ENCODE assay signal across 14 mouse cellular contexts in the genomic region with DNA sequence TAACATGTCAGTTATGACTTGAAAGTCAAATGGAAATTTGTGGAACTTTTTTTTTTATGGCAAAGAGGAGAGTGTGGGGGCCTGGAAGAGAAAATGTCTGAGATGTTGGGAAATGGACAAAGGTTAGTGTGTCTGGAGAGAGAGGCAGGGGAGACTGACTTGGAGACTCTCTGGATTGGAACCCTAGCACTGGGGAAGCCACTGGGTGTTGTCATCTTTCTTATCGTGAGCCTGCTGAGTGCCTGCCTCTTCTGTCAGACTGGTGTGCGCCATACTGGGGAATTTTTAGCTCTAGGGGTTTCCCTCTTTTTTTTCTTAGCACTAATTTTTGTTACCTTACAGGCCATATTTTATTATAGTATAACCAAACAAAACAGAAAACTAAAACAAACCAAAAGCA. TPM values are rescaled to one million over a fixed set of nuclear protein-coding genes. Genes with fewer than 3 reads are reported as not detected.
A peak's percentile ranks its signal among the peaks of the same experiment; 100 is the strongest.
DNase-seq lines count a peak whose midpoint lies in the region; ATAC-seq and TF ChIP-seq lines count a peak whose summit lies in the region.
"Had no signal": no experiment of that assay in that cellular context is flagged by ENCODE, and none has a peak within 500 bp of the region (broad histone marks: within the 10 kb centered on the region; RNA-seq: fewer than 3 reads in every experiment).

No protein-coding gene starts in this region.

- TF ChIP-seq POLR2A in heart, adult 2 months (IDR thresholded peaks at IDR 0.05; ENCODE audit: insufficient read depth, low read depth, low read length) = no peak
- no peak for TF ChIP-seq POLR2A in MEL (IDR thresholded peaks at IDR 0.05; ENCODE audit: control insufficient read depth in 1 of 2, insufficient read depth in 1 of 2, low read depth in 1 of 2, low read length in 2 of 2, poor library complexity in 1 of 2)

- no peak for DNase-seq in heart, adult 2 months
- peak; percentile 54 for DNase-seq in MEL (ENCODE audit: low read depth, low spot score)
- DNase-seq in kidney, adult 8-10 months = no peak
- DNase-seq in spleen, adult 18-20 months = no peak
- DNase-seq: cerebellum, adult 11-12 months; kidney, adult 11 months; lung, adult 18-20 months had no signal

- H3K27ac ChIP-seq in heart, embryonic 12.5 days (ENCODE audit: poor library complexity, severe bottlenecking) = peak overlapping the region; percentile 11; the same call in 1 of the 2 replicates
- no peak overlapping the region for H3K27ac ChIP-seq in heart, adult 2 months
- H3K27ac ChIP-seq in MEL (ENCODE audit: control insufficient read depth, low read depth, low read length) = peak overlapping the region; percentile 59; the same call in 1 of the 2 replicates
- 0 out of 2 replicates have a peak overlapping the region, but pooled peaks have one; percentile 22 for H3K27ac ChIP-seq in liver, embryonic 15.5 days (replicated peaks)
- H3K27ac ChIP-seq: hindbrain, embryonic 15.5 days had no signal

- intact Hi-C loops in heart, adult 2 months (cut with DNase I) = no loop called here

- no peaks in the 10 kb centered on the region for H3K27me3 ChIP-seq in heart, embryonic 12.5 days (replicated peaks)
- no peaks in the 10 kb centered on the region for H3K27me3 ChIP-seq in heart, adult 2 months (ENCODE audit: control insufficient read depth, insufficient read depth, low read length)
- no peaks in the 10 kb centered on the region for H3K27me3 ChIP-seq in MEL (ENCODE audit: control insufficient read depth in 1 of 2, insufficient read depth in 2 of 2, low read length in 2 of 2)
- H3K27me3 ChIP-seq in liver, embryonic 15.5 days = no peaks in the 10 kb centered on the region
- H3K27me3 ChIP-seq: hindbrain, embryonic 15.5 days; neural tube, embryonic 13.5 days had no signal

- no peak for TF ChIP-seq RAD21 in MEL (IDR thresholded peaks at IDR 0.05; ENCODE audit: low read depth, low read length)

- WGBS in heart, embryonic 12.5 days = 39% methylated on average over 2 of the region's 2 CpGs
- 60% methylated on average over 2 of the region's 2 CpGs for WGBS in heart, adult 2 months
- WGBS in liver, embryonic 15.5 days (ENCODE audit: insufficient replicate concordance) = 34% methylated on average over 2 of the region's 2 CpGs

- TF ChIP-seq CTCF in heart, adult 2 months (IDR thresholded peaks at IDR 0.05) = no peak
- TF ChIP-seq CTCF in MEL (IDR thresholded peaks at IDR 0.05 in 2 of 3, conservative IDR thresholded peaks at IDR 0.05 in 1 of 3; ENCODE audit: control insufficient read depth in 1 of 3, insufficient read depth in 1 of 3, low read depth in 2 of 3, low read length in 3 of 3, poor library complexity in 1 of 3, severe bottlenecking in 1 of 3) = no peak

- no peaks in the 10 kb centered on the region for H3K9me3 ChIP-seq in heart, embryonic 12.5 days (replicated peaks)
- H3K9me3 ChIP-seq in MEL (replicated peaks; ENCODE audit: insufficient read depth, low read length) = no peaks in the 10 kb centered on the region
- no peaks in the 10 kb centered on the region for H3K9me3 ChIP-seq in liver, embryonic 15.5 days (replicated peaks)
- H3K9me3 ChIP-seq: hindbrain, embryonic 15.5 days; neural tube, embryonic 13.5 days had no signal

- H3K79me2 ChIP-seq in heart, adult 2 months (replicated peaks; ENCODE audit: control insufficient read depth, insufficient read depth, low read length) = no peaks in the 10 kb centered on the region
- H3K79me2 ChIP-seq in MEL (ENCODE audit: control insufficient read depth, insufficient read depth, low read length, poor library complexity) = no peaks in the 10 kb centered on the region

- no peak for ATAC-seq in heart, embryonic 12.5 days (ENCODE audit: insufficient number of reproducible peaks, low FRiP score)
- ATAC-seq in erythroid progenitor cell, adult 5-6 weeks (replicated peaks; ENCODE audit: low FRiP score, poor library complexity, severe bottlenecking) = 0 out of 2 replicates have a peak, but pooled peaks have one; percentile 35
- no peak for ATAC-seq in liver, embryonic 15.5 days (ENCODE audit: insufficient read depth)

- no peak overlapping the region for H3K4me3 ChIP-seq in heart, embryonic 12.5 days
- no peak overlapping the region for H3K4me3 ChIP-seq in heart, adult 2 months
- H3K4me3 ChIP-seq in MEL (ENCODE audit: control insufficient read depth in 1 of 2, insufficient read depth in 1 of 2, low read depth in 2 of 2, low read length in 2 of 2) = peak overlapping the region; percentile 42 to 44; a peak in 3 of 4 replicates
- peak overlapping the region; percentile 36 for H3K4me3 ChIP-seq in liver, embryonic 15.5 days (replicated peaks)
- H3K4me3 ChIP-seq: hindbrain, embryonic 15.5 days; neural tube, embryonic 13.5 days had no signal

- no peak for TF ChIP-seq EP300 in heart, adult 2 months (IDR thresholded peaks at IDR 0.05; ENCODE audit: insufficient read depth, low read depth, low read length)
- TF ChIP-seq EP300 in MEL (IDR thresholded peaks at IDR 0.05; ENCODE audit: low read depth in 1 of 2, low read length in 2 of 2) = no peak

- H3K4me2 ChIP-seq in heart, embryonic 12.5 days = no peak overlapping the region
- peak overlapping the region; percentile 60 for H3K4me2 ChIP-seq in liver, embryonic 15.5 days
- H3K4me2 ChIP-seq: neural tube, embryonic 13.5 days had no signal

- H3K4me1 ChIP-seq in heart, embryonic 12.5 days (replicated peaks) = peaks cover 30% of the 10 kb centered on the region
- H3K4me1 ChIP-seq in heart, adult 2 months (ENCODE audit: control insufficient read depth, insufficient read depth, low read length) = peaks cover 2% of the 10 kb centered on the region
- H3K4me1 ChIP-seq in MEL (ENCODE audit: control insufficient read depth in 1 of 2, insufficient read depth in 2 of 2, low read length in 2 of 2) = peaks cover 17 to 35% of the 10 kb centered on the region in 2 experiments
- peaks cover 13% of the 10 kb centered on the region for H3K4me1 ChIP-seq in liver, embryonic 15.5 days (replicated peaks)

- no peak overlapping the region for H3K9ac ChIP-seq in heart, embryonic 12.5 days
- H3K9ac ChIP-seq in heart, adult 2 months (ENCODE audit: low read depth, low read length) = no peak overlapping the region
- H3K9ac ChIP-seq in MEL (ENCODE audit: control insufficient read depth, low read depth, low read length, poor library complexity, severe bottlenecking) = peak overlapping the region; percentile 49
- no peak overlapping the region for H3K9ac ChIP-seq in liver, embryonic 15.5 days
- H3K9ac ChIP-seq: hindbrain, embryonic 15.5 days; neural tube, embryonic 13.5 days had no signal

- H3K36me3 ChIP-seq in heart, embryonic 12.5 days = peaks cover 29% of the 10 kb centered on the region
- H3K36me3 ChIP-seq in heart, adult 2 months (ENCODE audit: control insufficient read depth, insufficient read depth, low read length) = no peaks in the 10 kb centered on the region; the same call in none of the 2 replicates
- peaks cover 0 to 10% of the 10 kb centered on the region in 2 experiments; a peak in 2 of 4 replicates for H3K36me3 ChIP-seq in MEL (ENCODE audit: control insufficient read depth in 1 of 2, insufficient read depth in 2 of 2, low read length in 2 of 2)
- no peaks in the 10 kb centered on the region for H3K36me3 ChIP-seq in liver, embryonic 15.5 days (replicated peaks)
- H3K36me3 ChIP-seq: hindbrain, embryonic 15.5 days; neural tube, embryonic 13.5 days had no signal

TF ChIP-seq in MEL, 35 proteins besides CTCF, POLR2A, EP300 and RAD21:
- TF ChIP-seq GATA1 (IDR thresholded peaks at IDR 0.05; ENCODE audit: low read depth, low read length) = peak; percentile 39; the same call in 1 of the 2 replicates
- TF ChIP-seq ZNF384 (IDR thresholded peaks at IDR 0.05; ENCODE audit: low read depth, low read length) = 0 out of 2 replicates have a peak, but pooled peaks have one; percentile 15
- no peak for TF ChIP-seq ELF1 (IDR thresholded peaks at IDR 0.05; ENCODE audit: low read depth, low read length)
TF ChIP-seq in MEL: peak in this region for 2.

RNA-seq across cellular contexts. Expression of a gene that starts 27.5 kb away (rescaled TPM):
- 56.5 and 62.1 TPM in 2 replicates for polyA plus RNA-seq in heart, embryonic 12.5 days (2016; fragmentation: Nextera tagmentation; extraction: Ambion mirVana)
- total RNA-seq in heart, adult 2 months (2021) = 10 to 100 TPM; 59.9 to 63.6 TPM
- polyA plus RNA-seq in heart, adult 2 months (2012; rRNA removed) = 37.4 and 62.3 TPM in 2 replicates
- total RNA-seq in MEL (2012; rRNA removed) = 18.6 and 32.0 TPM in 2 replicates
- 10 to 100 TPM in 1 of 2 experiments, not detected in 1; 57.8 TPM for polyA plus RNA-seq in MEL (2012; ENCODE audit: insufficient read depth in 1 of 2, insufficient read length in 2 of 2, low read depth in 1 of 2, low replicate concordance in 2 of 2, missing spikeins in 1 of 2)
- not detected in 2 replicates for total RNA-seq in erythroid progenitor cell, adult 5-6 weeks (2015; ENCODE audit: low replicate concordance)
- total RNA-seq in erythroid progenitor cell, adult 5-6 weeks (2017; ENCODE audit: low replicate concordance) = not detected in 2 replicates
- 4.6 and 5.6 TPM in 2 replicates for polyA plus RNA-seq in liver, embryonic 15.5 days (2015; fragmentation: Nextera tagmentation; extraction: Ambion mirVana)
- total RNA-seq: megakaryocyte, adult 5-6 weeks had no signal
- polyA plus RNA-seq: erythroblast, embryonic 14.5 days had no signal

RNA-seq across cellular contexts. Expression of a gene that starts 58.6 kb away (rescaled TPM):
- polyA plus RNA-seq in heart, embryonic 12.5 days (2016; fragmentation: Nextera tagmentation; extraction: Ambion mirVana) = 7.1 and 7.3 TPM in 2 replicates
- total RNA-seq in heart, adult 2 months (2021) = 10 to 100 TPM; 30.8 to 33.8 TPM
- 57.6 and 58.2 TPM in 2 replicates for polyA plus RNA-seq in heart, adult 2 months (2012; rRNA removed)
- 0.13 TPM in 1 of 2 replicates, not detected in the other for total RNA-seq in MEL (2012; rRNA removed)
- under 1 TPM in 1 of 2 experiments, not detected in 1; 0.70 TPM for polyA plus RNA-seq in MEL (2012; ENCODE audit: insufficient read depth in 1 of 2, insufficient read length in 2 of 2, low read depth in 1 of 2, low replicate concordance in 2 of 2, missing spikeins in 1 of 2)
- not detected in 2 replicates for total RNA-seq in erythroid progenitor cell, adult 5-6 weeks (2015; ENCODE audit: low replicate concordance)
- not detected in 2 replicates for total RNA-seq in erythroid progenitor cell, adult 5-6 weeks (2017; ENCODE audit: low replicate concordance)
- polyA plus RNA-seq in liver, embryonic 15.5 days (2015; fragmentation: Nextera tagmentation; extraction: Ambion mirVana) = 3.9 and 4.0 TPM in 2 replicates

Comparison
In these comparisons a context has a peak if more than half of its experiments do, and no peak if none do; other contexts are left out.
1. H3K4me3 ChIP-seq: peak in MEL (2 of 2) and liver, embryonic 15.5 days (single experiment); none in heart, embryonic 12.5 days (single experiment) and heart, adult 2 months (single experiment).